Mouse (Mus musculus) cortical plate, adult 2 months (tissue): ENCODE measurements around the gene Abhd14a.

Experiments used
- CTCF ChIP-seq: fragments of 200-500 bp; IDR thresholded peaks from 2 replicates; pipeline ENCODE4 v1.5.1; 2011; ENCODE audit warnings: mild to moderate bottlenecking, control low read depth, low read length; ENCODE audit not compliant: insufficient read depth; ENCODE audit errors: extremely low read depth
- POLR2A ChIP-seq: fragments of 200-500 bp; IDR thresholded peaks from 2 replicates; pipeline ENCODE4 v1.6.1; 2011; ENCODE audit warnings: mild to moderate bottlenecking, low read length, control low read depth; ENCODE audit not compliant: insufficient read depth; ENCODE audit errors: extremely low read depth

DNA sequence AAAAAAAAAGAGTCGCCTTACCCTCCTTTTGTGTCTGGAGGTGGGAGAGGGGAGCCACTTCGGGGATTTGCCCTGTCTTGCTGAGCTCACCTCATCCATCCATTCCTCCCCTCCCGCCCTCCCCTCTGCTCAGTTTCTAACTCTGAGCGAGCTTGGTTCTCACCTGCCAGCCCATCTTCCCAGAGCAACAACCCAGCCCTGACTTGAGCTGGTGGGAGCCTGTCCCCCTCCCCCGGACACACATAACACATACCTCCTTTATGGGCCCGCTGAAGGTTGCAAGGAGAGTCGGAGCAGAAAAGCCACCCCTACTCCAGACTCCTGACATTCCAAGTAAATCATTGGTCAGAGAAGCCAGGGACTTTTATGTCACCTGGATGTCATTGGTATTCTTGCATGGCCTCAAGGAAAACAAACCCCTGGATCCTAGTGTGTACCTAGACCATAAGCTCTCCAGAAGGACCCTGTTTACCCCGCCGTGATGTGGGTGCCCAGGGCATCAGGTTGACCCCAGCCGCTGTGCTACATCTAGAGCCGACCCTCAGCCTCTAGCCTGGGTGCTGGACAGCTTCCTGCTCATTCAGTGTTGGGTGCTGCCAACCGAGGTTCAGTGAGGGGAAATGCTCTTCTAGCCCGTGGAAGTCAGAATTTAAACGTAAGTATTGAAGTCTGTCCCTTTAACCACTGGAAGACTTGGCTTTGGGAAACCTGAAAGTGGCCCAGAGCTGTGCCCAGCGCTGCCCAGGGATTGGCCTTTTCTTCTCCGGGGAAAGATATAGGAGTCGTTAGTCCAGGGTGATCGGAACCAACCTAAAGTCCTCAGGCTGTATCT lies 26.2 kb downstream of the Abhd14a start:
- TF ChIP-seq CTCF: no peak
- TF ChIP-seq POLR2A: no peak
